Mouse (Mus musculus) ovary, postnatal 14 days (tissue): ENCODE measurements at regions not wholly inside any gene's neighbourhood (a gene's known extent, or its start where the extent isn't known, plus 50 kb on each side); places are given as distances from the start of the nearest gene placed in this dataset.

Source experiments
- DNase-seq: peaks from one replicate; pipeline ENCODE4 v3.0.0; 2022; ENCODE audit warnings: low spot score

DNA sequence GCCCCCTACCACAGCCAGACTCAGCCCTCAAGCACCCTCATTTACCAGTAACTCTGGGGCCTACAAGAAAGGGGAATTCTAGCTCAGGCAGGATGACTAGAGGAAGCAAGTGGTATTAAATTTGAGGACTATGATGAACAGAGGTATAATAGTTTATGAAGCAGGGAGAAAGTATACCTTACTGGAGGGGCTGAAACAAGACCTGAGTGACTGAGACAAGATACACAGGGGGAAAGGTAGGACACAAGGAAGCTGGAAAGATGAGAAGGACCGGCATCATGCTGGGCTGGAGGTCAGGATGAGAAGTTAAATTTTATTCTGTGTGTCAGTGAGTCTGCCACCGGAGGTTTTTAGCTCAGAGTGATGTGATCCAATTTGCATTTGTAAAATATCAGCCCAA, 417.2 kb upstream of the Smim15 start:
- DNase-seq = no peak

DNA sequence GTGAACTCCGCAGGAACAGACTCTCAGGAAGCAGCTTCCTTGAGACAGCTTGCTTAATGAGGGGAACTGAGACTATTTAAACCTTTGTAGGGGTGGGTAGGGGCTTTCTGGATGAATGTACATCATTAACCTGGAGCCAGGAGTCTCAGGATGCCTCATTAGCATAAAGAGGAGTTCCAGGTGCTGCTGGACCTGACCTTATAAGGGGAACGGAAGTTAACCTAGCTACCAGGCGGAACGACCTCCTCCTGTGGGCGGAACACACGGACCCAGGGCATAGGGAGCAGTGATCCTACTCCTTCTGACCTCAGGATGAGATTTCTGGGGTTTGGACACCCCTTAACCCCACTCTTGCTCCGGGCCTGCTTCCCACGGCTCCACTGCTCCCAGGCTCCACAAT, 417.6 kb upstream of the Smim15 start:
- no peak for DNase-seq

DNA sequence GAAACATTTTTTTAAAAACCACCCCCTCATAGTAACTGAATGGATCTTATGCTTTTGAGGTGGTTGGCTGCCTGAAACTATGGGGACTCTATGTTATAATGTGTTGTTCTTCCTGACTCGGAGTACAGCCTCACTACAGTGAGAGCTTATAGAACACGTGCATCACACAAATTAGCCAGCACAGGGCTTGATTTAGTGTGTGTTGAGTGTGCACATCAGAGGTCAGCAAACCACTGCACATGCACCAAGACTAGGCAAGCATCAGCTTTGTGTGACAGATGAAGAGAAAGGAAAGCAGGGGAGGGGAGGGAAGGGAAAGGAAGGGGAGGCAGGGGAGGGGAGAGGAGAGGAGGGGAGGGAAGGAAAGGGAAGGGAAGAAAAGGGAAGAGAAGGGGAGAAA, 422.9 kb upstream of the Smim15 start:
- no peak for DNase-seq

DNA sequence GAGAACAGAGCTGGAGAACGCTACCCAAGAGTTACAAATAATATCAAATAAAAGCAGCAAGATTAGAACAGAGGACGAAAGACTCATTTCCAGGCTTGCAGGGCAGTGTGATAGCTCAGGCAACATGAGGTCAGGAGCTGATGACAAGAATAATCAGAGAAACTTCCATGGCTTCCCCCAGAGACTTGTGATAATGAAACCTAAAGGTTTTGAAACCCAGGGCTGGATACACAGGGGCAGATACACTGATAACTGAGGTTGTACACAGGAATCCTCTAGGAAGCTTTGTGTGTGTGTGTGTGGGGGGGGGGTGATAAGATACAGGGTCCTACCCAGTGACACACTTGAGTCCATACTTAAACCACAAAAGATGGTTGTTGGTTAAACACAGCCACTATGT, 423.4 kb upstream of the Smim15 start:
- no peak for DNase-seq

DNA sequence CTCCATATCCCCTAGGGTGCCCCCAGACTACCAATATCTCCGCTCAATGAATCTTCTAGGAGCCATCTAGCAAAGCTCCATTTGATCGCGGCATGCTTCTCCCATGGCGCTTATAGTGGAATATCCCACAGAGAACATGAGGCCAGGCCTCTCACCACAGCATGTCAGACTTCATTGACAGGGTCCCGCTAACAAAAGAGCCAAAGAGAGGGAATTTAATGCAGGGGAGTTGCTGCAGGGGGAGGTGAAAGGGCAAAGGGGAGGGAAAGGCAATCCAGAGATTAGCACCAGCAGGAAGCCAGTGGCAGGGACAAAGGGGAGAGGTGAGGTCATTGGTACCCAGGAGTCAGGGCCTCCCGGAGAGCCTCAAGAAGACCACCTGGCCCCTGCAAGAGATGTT, 424.0 kb upstream of the Smim15 start:
- DNase-seq = no peak

DNA sequence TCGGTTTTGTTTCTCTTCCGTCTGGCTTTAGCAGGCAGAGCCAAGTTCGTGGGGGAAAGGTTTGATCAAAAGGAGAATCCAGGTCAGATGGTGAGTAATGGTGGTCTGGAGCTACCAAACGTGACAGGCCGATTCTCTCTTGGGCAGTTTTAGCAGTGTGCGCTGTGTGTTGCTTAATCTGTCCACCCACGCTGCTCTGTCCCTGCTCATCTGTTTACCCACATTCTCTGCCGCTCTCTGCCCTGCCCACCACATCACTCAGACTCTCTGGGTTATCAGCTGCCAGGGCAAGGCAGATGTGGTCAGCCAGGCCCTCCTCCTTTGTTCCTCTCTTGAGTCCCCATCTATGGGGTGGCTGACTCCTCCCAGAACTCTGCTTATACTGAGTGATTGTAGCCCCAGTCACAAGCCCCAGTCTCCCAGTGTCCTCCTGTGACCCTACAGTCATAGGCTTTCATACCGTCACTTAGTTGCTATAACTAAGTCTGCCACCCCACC, 424.8 kb upstream of the Smim15 start:
- no peak for DNase-seq

DNA sequence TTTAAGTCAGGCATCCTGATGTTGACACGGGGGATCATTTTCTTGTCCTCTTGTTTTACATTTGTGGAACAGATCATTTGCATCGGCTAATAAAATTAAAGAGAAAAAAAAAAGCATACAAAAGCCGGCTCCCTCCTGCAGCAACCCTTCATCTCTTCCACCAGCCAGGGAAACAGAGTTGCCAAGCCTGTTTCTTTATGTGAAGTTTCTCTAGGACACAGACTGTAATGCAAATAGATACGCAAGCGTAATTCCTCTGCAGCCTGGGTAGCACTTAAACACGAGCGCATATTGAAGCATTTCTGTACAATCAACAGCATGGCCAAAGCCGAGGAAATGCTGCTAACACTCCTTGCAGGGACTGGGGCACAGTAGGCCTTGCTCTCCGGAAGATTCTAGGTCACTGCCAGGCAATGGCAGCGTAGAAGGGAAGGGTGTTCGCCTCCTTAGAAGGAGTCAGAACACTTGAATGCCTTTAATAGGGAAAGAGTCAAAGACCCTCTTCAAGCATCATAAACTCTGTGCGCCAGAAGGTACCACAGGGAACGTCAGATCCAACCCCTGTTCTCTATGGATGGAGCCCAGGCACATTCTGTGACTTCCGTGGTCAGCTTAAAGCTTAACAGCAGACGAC, 425.3 kb upstream of the Smim15 start:
- no peak for DNase-seq

DNA sequence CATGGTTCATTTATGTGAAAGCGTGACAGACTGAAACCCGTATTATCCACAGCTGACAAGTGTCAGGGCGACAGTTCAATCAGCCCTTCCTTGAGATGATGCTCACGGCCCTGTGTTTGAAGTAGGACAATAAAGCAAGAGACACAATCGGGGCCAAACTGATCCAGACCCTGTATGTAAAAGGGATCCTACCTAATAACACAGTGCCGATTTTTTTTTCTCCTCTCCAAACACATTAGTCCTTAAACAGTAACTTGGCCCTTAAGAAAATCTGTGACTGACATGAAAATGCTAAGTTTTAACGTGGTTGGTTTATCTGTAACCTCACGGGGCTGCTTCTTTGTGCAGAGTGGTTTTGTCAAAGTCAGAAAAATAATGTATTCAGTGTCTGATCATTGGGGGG, 425.9 kb upstream of the Smim15 start:
- DNase-seq = no peak

DNA sequence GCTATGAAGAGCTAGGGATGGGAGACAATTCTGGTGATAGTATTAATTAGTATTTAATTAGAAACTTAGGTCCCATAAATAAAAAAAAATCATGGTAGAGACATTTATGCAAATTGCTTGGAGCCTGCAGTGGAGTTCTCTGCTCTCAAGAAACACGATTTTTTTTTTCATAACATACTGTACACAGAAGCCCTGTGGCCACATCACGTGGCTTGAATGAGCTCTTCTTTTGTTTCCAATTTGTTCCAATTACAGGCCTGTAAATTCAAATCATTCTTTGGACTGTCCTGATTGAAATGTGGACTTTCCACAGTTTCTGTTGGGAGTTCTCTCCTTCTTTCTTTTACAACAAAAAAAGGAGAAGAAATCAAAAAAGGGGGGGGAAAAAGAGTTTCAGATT, 426.7 kb upstream of the Smim15 start:
- DNase-seq = no peak

DNA sequence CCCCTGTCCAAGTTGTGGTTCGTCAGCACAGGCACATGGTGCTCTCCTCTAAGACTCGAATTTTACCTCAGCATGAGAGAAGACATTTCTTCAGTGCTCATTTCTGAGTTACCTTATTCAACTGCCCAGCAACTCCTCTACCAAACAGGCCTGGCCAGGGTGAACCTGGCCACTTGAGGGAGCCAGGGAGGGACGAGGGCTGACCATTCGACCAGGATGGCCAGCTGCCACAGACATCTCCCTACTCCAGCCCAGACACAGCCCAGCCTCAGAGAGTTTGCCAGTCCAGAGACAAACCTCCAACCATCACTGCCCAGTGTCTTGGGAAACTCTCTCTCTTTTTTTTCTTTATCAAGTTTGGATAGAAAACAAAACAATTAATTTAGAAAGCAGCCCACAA, 427.5 kb upstream of the Smim15 start:
- no peak for DNase-seq

DNA sequence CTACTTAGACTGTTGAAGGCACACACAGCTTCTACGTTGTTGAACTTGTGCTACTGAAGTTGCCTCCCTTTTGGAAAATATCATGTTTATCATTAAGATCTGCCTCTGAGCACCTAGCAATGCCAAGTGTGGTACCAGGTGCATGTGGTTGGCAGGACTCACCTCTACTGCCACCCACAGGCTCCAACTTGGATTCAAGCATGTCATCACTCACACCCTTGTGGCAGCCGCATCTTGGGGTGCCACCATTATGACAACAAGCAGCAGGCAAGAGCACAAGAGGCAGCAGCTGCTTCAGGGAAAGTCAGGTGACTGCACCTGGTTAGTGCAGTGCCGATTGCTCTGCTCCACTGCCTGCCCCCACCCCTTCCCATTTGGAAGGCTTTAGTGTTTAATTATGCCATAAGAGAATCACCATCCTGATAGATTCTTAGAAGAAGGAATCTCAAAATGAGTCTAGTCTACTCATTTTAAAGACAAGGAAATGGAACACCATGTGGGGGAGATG, 435.2 kb upstream of the Smim15 start:
- no peak for DNase-seq

DNA sequence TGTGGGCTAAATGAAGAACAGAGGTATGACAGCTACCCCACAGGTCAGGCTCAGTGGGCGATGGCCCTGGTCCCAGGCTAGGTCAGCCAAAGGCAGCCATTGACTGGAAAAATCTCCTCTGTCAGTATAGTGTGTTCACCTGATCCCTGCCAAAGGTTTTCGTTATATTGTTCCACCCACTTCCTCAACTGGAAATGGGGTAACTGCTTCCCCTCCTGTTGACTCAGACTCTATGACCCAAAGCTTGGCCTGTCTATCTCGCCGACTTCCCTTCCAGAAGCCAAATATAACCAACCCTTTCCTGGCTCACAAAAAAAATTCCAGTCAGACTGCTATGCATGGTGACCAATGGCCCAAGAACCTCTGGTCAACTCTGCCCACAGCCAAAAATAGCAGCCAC, 437.0 kb upstream of the Smim15 start:
- DNase-seq = no peak

DNA sequence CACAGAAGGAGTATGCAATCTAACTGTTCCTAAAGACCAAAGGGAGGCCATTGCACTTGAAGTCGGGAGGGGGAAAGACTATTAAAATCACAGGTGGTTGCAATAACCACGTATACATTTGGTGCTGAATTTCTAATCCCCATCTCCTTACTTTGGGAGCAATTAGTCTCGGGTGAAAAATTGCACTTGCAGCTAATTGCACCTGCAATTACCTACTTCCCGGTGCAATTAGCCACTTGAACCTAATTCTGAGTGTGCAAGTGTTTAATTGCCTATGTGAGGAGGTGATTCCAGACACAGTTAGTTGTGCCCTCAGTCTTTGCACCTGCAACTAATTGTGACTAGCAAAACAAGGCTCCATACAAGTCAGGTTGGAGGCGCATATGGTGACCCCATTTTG, 442.1 kb upstream of the Smim15 start:
- DNase-seq = no peak

DNA sequence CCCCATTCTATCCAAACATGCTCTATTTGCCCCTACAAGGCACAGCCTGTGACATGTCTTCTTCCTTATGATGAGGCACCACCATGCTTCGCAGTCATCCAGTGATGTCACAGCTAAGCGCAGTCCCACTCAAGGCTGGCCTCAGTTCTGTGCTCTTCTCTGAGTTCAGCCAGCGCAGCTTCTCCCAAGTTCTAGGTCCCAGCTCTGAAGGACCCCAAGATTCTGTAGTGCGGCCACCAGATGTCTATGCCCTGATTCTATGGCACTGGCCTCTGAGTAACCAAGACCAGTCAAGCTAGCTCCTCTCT, 443.2 kb upstream of the Smim15 start:
- DNase-seq = no peak

DNA sequence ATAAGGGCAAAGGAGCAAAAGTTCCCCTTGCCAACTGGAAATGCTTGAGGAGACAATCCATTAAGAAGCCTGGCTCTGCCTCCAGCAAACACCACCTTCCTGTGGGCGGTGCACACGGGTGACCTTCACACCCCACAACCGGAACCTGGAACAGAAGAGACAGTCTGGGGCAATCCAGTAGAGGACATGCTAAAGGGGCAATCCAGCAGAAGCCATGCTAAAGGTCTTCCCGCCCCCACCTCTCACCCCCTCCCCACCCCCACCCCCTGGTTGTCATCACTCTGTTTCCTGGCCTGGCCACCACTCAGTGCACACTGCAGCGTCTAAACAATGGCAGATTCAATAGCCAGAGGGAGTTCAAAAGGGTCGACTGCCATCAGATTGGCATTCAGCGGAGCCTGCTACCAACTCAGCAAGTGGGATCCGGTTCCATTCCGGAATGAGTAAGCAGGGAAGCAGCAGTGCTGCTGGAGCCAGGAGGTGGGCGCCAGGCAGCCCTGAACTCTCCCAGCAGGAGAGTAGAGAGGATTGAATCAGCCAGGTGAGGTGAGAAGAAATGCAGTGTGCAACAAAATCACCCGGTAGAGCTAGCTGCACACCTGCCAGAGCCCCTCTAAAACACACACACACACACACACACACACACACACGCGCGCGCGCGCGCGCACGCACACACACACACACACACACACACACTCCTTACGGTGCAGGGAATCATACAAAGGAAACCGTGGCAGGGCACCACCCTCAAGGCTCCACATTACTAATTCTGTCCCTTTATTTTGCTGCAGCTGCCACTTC, 443.7 kb upstream of the Smim15 start:
- no peak for DNase-seq

DNA sequence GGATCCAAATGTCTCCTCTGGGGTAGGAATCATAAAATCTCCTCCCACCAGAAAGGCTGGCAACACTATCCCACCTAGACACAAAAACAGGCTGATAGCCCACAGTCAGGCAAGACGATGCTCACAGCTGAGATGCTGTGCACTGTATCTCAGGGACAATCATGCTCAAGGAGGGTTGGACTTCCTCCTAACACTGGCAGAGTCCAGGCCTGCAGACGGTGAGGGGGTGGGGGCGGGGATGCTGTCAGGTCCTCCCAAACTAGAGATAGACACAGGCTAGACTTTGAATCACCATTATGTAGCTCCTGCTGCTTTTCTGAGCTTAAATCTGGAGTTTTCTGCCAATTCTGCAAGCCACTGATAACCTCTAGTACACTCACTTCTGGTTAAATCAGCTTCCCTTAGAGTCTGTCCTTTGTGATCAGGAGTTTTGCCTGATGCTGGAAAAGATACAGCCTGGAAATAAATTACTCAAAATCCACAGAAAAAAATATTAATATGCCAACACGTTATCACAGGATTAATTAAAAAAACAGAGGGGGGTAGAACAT, 445.1 kb upstream of the Smim15 start:
- no peak for DNase-seq

DNA sequence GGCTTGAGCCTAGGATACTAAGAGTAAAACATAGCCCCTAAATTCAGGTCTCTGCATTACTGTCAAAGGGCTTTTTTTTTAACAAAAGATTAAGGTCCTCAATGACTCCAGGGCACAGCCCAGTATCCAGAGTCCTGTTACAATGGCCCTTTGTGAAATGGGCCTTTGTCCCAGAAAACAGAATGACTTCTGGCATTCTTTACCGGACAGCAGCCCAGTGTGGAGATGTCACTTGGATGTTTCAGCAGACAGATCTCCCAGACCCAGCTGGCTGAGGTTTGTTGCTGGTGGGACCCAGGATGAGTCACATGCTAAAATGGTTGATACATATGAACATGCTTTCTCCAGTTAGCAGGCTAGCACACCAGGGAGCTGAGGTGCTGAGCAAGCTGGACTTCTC, 445.9 kb upstream of the Smim15 start:
- DNase-seq = no peak

DNA sequence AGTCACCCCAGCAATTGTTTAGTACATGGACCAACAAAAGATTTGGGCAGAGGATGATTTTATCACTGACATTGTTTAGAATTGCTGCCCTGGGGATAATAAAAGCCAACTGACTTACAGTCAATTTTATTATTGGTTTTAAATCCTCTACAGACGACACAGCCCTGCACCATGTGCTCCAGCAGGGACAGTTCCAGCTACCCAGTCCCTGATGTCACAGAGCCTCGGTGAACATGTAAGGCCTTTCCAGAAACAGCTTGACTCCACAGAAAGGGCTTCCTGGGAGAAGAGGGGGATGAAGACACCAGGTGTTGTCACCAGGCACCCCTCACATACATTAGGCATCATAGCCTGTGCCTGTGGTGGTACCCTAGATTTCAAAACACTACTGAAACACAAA, 447.0 kb upstream of the Smim15 start:
- no peak for DNase-seq

DNA sequence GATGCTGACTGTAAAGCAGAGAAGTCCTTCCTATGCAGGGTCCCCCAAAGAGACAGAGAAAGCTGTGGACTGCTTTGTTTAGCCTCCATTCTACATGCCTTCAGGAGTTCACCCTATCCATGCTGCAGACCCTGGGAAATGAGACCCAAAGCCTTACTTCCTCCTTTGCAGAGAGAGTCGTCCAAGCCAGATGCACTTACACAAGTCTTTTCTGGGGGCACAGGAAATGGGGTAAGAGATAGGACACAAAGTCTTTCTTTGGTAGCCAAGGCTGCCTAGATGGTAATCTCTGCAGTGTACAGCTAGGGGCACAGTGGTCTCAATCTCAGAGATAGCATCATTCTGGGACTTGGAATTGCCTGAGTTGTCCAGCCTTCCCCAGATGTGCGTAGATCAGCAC, 448.1 kb upstream of the Smim15 start:
- no peak for DNase-seq

DNA sequence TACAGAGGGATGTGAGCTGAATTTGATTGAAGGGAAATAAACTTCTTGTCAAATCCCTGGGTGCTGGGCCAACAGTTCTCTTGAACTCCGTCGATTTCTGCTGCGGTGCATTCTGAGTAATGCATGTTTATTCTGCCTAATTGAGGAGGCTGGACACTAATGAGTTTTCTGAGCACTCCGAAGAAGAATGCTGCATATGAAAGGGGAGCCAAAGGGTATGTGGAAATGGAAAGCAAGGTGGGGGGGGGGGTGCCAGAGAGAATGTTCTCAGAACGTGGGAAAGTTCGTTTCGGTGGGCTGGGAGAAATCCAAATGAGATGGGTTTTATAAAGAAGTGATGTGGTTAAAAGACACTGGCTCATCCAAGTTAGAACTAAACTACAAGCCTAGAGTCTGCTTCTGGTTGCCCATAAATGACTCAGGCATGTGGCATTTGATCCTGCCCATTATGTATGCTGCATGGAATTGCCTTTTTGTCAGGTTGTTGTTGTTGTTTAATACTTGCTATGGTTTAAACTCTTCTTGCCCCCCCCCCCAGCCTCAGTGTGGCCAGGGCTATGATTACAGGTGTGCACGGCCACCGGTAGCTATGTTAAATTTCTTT, 455.7 kb upstream of the Smim15 start:
- DNase-seq = no peak

DNA sequence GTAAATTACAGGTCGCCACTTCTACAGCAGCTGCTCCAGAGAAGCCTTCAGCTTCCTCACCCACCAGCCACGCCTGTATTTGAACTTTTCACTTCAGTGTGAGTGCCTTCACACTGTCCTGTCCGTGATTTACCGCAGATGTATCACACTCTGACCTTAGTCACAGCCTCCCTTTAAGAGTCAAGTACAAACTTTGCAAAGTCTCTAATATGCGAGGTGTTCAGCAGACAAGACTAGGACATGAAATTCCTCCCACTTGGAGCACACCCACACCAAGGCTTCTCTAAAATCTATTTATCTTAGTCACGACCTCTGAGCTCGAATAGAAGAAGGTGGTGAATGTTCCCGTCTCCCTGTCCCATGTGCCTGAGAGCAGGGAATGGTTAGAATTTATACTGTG, 456.6 kb upstream of the Smim15 start:
- no peak for DNase-seq

DNA sequence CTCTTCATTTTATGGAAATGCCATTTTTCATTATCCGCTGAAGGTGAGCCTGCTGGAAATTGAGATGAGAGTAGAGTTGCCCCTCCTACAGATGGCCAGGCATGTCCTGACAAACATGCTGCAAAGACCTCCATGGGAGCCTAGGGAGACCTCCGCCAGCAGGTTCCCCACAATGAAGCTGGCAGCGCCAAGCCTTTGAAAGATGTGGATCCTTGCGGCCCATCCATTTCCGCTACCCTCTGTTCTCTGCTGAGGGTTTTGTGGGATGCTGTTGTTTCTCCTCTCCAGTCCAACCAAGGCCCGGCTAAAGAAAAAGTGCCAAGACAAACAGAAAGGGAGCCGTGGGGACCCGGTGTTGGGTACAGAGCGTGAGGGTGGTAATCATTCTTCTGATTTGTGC, 458.3 kb upstream of the Smim15 start:
- no peak for DNase-seq

DNA sequence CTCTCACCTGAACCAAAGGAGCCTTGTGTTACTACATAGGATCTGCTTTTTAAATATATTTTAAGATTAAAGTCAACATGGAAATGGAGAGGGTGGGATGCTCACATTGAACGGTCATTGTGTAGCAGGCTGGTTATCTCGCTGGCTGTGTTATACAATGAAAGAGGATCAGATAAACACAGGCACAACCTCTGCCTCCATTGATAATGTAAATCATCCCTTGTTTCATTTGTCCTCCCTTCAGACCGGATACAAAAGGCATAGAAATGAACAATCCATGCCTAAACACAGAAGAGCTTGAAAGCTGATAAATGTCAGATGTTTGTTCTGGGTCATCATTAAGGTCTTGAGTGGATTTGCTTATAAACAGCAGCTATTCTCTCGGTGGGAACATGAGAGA, 458.9 kb upstream of the Smim15 start:
- DNase-seq = no peak
